Mouse (Mus musculus): ENCODE measurements at regions not wholly inside any gene's neighbourhood (a gene's known extent, or its start where the extent isn't known, plus 50 kb on each side); places are given as distances from the start of the nearest gene placed in this dataset.

- no peak for TF ChIP-seq GATA1 (IDR thresholded peaks at IDR 0.05; ENCODE audit: low read length)
- no peak for TF ChIP-seq TAL1 (IDR thresholded peaks at IDR 0.05; ENCODE audit: low read length)
Observed at GRCm38 (mm10) chr17:88383447-88383846, 57.1 kb upstream of the Foxn2 start.
